24 mouse cellular contexts compared by ENCODE assay signal in the genomic region with DNA sequence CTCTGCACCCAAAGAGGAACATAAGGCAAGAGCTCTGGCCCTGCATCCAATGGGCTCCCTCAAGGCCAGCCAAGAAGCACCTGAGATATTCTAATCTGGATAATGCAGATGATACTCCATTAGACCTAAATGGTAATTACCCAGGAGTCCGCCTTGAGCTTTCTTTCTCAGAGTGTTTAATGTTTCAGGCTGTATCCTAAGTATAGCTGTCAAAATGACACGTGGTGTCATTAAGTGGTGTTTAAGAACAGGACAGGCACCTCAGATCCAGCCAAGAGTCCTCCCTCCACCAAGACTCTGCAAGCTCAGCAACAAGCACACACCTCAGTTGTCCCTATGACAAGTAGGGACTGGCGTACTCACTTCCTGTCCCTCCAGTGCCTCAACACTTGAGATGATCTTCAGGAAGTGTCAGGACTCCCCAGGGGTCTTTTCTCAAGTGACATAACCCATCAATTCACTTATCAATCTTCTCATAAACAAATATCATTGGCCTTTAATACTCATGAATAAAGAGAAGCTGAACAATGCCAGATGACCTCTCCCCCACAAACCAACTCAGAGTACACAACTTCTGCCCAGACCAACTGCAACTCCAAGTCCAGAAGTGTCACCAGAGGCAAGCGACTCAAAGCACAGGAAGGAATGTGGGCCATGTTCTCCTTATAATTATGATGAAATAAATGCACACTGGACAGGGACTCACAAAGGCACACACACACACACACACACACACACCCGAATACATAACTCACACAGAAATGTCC. TPM values are rescaled to one million over a fixed set of nuclear protein-coding genes. Genes with fewer than 3 reads are reported as not detected.
A peak's percentile ranks its signal among the peaks of the same experiment; 100 is the strongest.
DNase-seq lines count a peak whose midpoint lies in the region; ATAC-seq and TF ChIP-seq lines count a peak whose summit lies in the region.
"Had no signal": no experiment of that assay in that cellular context is flagged by ENCODE, and none has a peak within 500 bp of the region (broad histone marks: within the 10 kb centered on the region; RNA-seq: fewer than 3 reads in every experiment).

No protein-coding gene starts in this region.

- ATAC-seq in inflammation-experienced regulatory T-cells, adult 6 months: peak; percentile 15
- ATAC-seq: forebrain, embryonic 16.5 days; hindbrain, postnatal 0 days; Patski had no signal

- no peak overlapping the region for H3K4me3 ChIP-seq in gastrocnemius, adult 2 months
- H3K4me3 ChIP-seq: embryonic facial prominence, embryonic 13.5 days; hindbrain, embryonic 10.5 days; liver, embryonic 13.5 days; lung, embryonic 15.5 days; megakaryocyte, embryonic 14.5 days; neural tube, embryonic 13.5 days; stomach, embryonic 15.5 days had no signal

- no peak for TF ChIP-seq CTCF in gastrocnemius, adult 2 months (IDR thresholded peaks at IDR 0.05)

- intact Hi-C loops in gastrocnemius, adult 2 months (cut with DNase I): no loop called here

- no peak for DNase-seq in gastrocnemius, adult 2 months
- DNase-seq in gastrocnemius, adult 8-10 months (ENCODE audit: low spot score in 2 of 2): no peak
- DNase-seq in lung, postnatal 36 days: peak; percentile 38
- no peak for DNase-seq in lung, postnatal 4 days
- peak; percentile 79 for DNase-seq in adipocyte (ENCODE audit: low spot score)
- no peak for DNase-seq in frontal cortex, postnatal 25 days (ENCODE audit: low spot score in 2 of 2)
- no peak for DNase-seq in heart, adult 18-20 months
- DNase-seq: adrenal gland, postnatal 36 days; cerebellum, adult 9-10 months; kidney, adult 18-20 months; kidney, postnatal 10 days; liver, embryonic 13.5 days; midbrain, embryonic 14.5 days; right cerebral cortex, adult 18-20 months had no signal

- H3K27ac ChIP-seq in gastrocnemius, adult 2 months: peak overlapping the region; percentile 0
- H3K27ac ChIP-seq: embryonic facial prominence, embryonic 13.5 days; hindbrain, embryonic 10.5 days; hindbrain, postnatal 0 days; liver, embryonic 13.5 days; lung, embryonic 15.5 days; neural tube, embryonic 13.5 days; stomach, embryonic 15.5 days had no signal

RNA-seq across cellular contexts. Expression of gene Ankrd44, which starts 15.5 kb away (rescaled TPM):
- 1 to 10 TPM; 7.5 to 9.6 TPM for total RNA-seq in gastrocnemius, adult 2 months (2021)
- 1 to 10 TPM; 4.0 to 6.9 (median 5.7) TPM for total RNA-seq in gastrocnemius, adult 8-10 months (2022)
- polyA plus RNA-seq in inflammation-experienced regulatory T-cells, adult 6 months (2017; shearing (Covaris generic)): 100 to 1,000 TPM; 141 to 193 (median 187) TPM
- total RNA-seq in heart, adult 18-20 months (2021): 10 to 100 TPM in 1 of 2 experiments, 1 to 10 TPM in 1; 7.5 to 15.7 TPM

Comparison
In these comparisons a context has a peak if more than half of its experiments do, and no peak if none do; other contexts are left out.
1. DNase-seq: peak in lung, postnatal 36 days (single experiment) and adipocyte (single experiment); none in gastrocnemius, adult 2 months (single experiment), gastrocnemius, adult 8-10 months (0 of 2), lung, postnatal 4 days (0 of 2), frontal cortex, postnatal 25 days (0 of 2) and heart, adult 18-20 months (0 of 2).